Mouse (Mus musculus): ENCODE measurements around the gene Rxrb. TPM values are rescaled to one million over a fixed set of nuclear protein-coding genes. Genes with fewer than 3 reads are reported as not detected.

Gene Rxrb
- polyA plus RNA-seq, 2 experiments = 6.0 to 16.5 TPM

GRCm38 (mm10) chr17:34036647-34037046 lies 5.0 kb downstream of the Rxrb start:
- peaks cover 0 to 7% of the 10 kb centered on the region in 2 experiments; a peak in 2 of 4 replicates for H3K4me1 ChIP-seq (replicated peaks; ENCODE audit: control insufficient read depth in 2 of 2, insufficient read depth in 2 of 2, low read length in 1 of 2)
- ATAC-seq (ENCODE audit: insufficient read depth) = no peak
- peaks cover 6% of the 10 kb centered on the region for H3K27me3 ChIP-seq (ENCODE audit: control insufficient read depth, insufficient read depth, low read length)
- TF ChIP-seq EP300 (IDR thresholded peaks at IDR 0.05; ENCODE audit: low read depth) (no peak), CTCF (IDR thresholded peaks at IDR 0.05; ENCODE audit: low read depth) (no peak)
- H3K36me3 ChIP-seq (replicated peaks; ENCODE audit: control insufficient read depth, insufficient read depth, low read depth) = peaks cover 4% of the 10 kb centered on the region
- no peak overlapping the region for H3K9ac ChIP-seq (replicated peaks)
- WGBS (ENCODE audit: insufficient replicate concordance) = 79% methylated on average over 10 of the region's 10 CpGs
- H3K27ac ChIP-seq = no peak overlapping the region
- H3K9me3 ChIP-seq (ENCODE audit: control insufficient read depth, low read length) = no peaks in the 10 kb centered on the region
- no peak overlapping the region for H3K4me2 ChIP-seq (ENCODE audit: low read depth)
- H3K4me3 ChIP-seq (ENCODE audit: insufficient read depth in 1 of 2, low read depth in 2 of 2, low read length in 2 of 2) = no peak overlapping the region
- no peak for DNase-seq (ENCODE audit: low read depth in 3 of 3, low spot score in 3 of 3)

- Histone ChIP-seq H3K27me3 (ENCODE audit: control insufficient read depth, insufficient read depth, low read length) (peaks cover 6% of the 10 kb centered on the region), H3K27ac (no peak overlapping the region), H3K4me3 (ENCODE audit: insufficient read depth in 1 of 2, low read depth in 2 of 2, low read length in 2 of 2) (no peak overlapping the region), H3K9ac (replicated peaks) (no peak overlapping the region), H3K4me1 (replicated peaks; ENCODE audit: control insufficient read depth in 2 of 2, insufficient read depth in 2 of 2, low read length in 1 of 2) (peaks cover 0 to 7% of the 10 kb centered on the region in 2 experiments; a peak in 2 of 4 replicates), H3K36me3 (replicated peaks; ENCODE audit: control insufficient read depth, insufficient read depth, low read depth) (peaks cover 4% of the 10 kb centered on the region), H3K9me3 (ENCODE audit: control insufficient read depth, low read length) (no peaks in the 10 kb centered on the region), H3K4me2 (ENCODE audit: low read depth) (no peak overlapping the region)
- ATAC-seq (ENCODE audit: insufficient read depth) = no peak
- TF ChIP-seq CTCF (IDR thresholded peaks at IDR 0.05; ENCODE audit: low read depth) = no peak
- TF ChIP-seq EP300 (IDR thresholded peaks at IDR 0.05; ENCODE audit: low read depth) = no peak
- DNase-seq (ENCODE audit: low read depth in 3 of 3, low spot score in 3 of 3) = no peak
- WGBS (ENCODE audit: insufficient replicate concordance) = 86% methylated on average over 7 of the region's 7 CpGs
Measured at GRCm38 (mm10) chr17:34037241-34037640, 5.6 kb downstream of the Rxrb start.

GRCm38 (mm10) chr17:34038440-34038839 lies 6.8 kb downstream of the Rxrb start:
- no peak overlapping the region for H3K9ac ChIP-seq (replicated peaks)
- 38% methylated on average over 19 of the region's 21 CpGs for WGBS (ENCODE audit: insufficient replicate concordance)
- H3K4me1 ChIP-seq (replicated peaks; ENCODE audit: control insufficient read depth in 2 of 2, insufficient read depth in 2 of 2, low read length in 1 of 2) = no peaks in the 10 kb centered on the region; a peak in 1 of 4 replicates
- no peak for TF ChIP-seq EP300 (IDR thresholded peaks at IDR 0.05; ENCODE audit: low read depth)
- TF ChIP-seq CTCF (IDR thresholded peaks at IDR 0.05; ENCODE audit: low read depth) = no peak
- DNase-seq (ENCODE audit: low read depth in 3 of 3, low spot score in 3 of 3) = no peak
- H3K36me3 ChIP-seq (replicated peaks; ENCODE audit: control insufficient read depth, insufficient read depth, low read depth) = peaks cover 4% of the 10 kb centered on the region
- H3K9me3 ChIP-seq (ENCODE audit: control insufficient read depth, low read length) = no peaks in the 10 kb centered on the region
- H3K27ac ChIP-seq = no peak overlapping the region
- no peak for ATAC-seq (ENCODE audit: insufficient read depth)
- no peak overlapping the region for H3K4me3 ChIP-seq (ENCODE audit: insufficient read depth in 1 of 2, low read depth in 2 of 2, low read length in 2 of 2)
- H3K4me2 ChIP-seq (ENCODE audit: low read depth) = no peak overlapping the region
- peaks cover 6% of the 10 kb centered on the region for H3K27me3 ChIP-seq (ENCODE audit: control insufficient read depth, insufficient read depth, low read length)

GRCm38 (mm10) chr17:34038878-34039561 lies 7.4 kb downstream of the Rxrb start, which contains the start of gene Col11a2:
Gene Col11a2, plus strand, starts transcription at chr17:34039437.
- TF ChIP-seq EP300 (IDR thresholded peaks at IDR 0.05; ENCODE audit: low read depth) (no peak), CTCF (IDR thresholded peaks at IDR 0.05; ENCODE audit: low read depth) (no peak)
- 0 out of 2 replicates have a peak within 1 kb of the TSS, but pooled peaks have one; percentile 24 for H3K4me2 ChIP-seq (ENCODE audit: low read depth)
- H3K36me3 ChIP-seq (replicated peaks; ENCODE audit: control insufficient read depth, insufficient read depth, low read depth) = peaks cover 4% of the 10 kb centered on the region
- no peak within 1 kb of the TSS for H3K9ac ChIP-seq (replicated peaks)
- no peaks in the 10 kb centered on the region for H3K9me3 ChIP-seq (ENCODE audit: control insufficient read depth, low read length)
- no peak within 1 kb of the TSS for H3K27ac ChIP-seq
- H3K4me3 ChIP-seq (ENCODE audit: insufficient read depth in 1 of 2, low read depth in 2 of 2, low read length in 2 of 2) = no peak within 1 kb of the TSS
- ATAC-seq (ENCODE audit: insufficient read depth) = peak; percentile 24; the same call in 1 of the 2 replicates
- 12% methylated on average over 28 of the region's 28 CpGs for WGBS (ENCODE audit: insufficient replicate concordance)
- H3K4me1 ChIP-seq (replicated peaks; ENCODE audit: control insufficient read depth in 2 of 2, insufficient read depth in 2 of 2, low read length in 1 of 2) = no peaks in the 10 kb centered on the region; a peak in 1 of 4 replicates
- no peak for DNase-seq (ENCODE audit: low read depth in 3 of 3, low spot score in 3 of 3)
- H3K27me3 ChIP-seq (ENCODE audit: control insufficient read depth, insufficient read depth, low read length) = peaks cover 6% of the 10 kb centered on the region

DNA sequence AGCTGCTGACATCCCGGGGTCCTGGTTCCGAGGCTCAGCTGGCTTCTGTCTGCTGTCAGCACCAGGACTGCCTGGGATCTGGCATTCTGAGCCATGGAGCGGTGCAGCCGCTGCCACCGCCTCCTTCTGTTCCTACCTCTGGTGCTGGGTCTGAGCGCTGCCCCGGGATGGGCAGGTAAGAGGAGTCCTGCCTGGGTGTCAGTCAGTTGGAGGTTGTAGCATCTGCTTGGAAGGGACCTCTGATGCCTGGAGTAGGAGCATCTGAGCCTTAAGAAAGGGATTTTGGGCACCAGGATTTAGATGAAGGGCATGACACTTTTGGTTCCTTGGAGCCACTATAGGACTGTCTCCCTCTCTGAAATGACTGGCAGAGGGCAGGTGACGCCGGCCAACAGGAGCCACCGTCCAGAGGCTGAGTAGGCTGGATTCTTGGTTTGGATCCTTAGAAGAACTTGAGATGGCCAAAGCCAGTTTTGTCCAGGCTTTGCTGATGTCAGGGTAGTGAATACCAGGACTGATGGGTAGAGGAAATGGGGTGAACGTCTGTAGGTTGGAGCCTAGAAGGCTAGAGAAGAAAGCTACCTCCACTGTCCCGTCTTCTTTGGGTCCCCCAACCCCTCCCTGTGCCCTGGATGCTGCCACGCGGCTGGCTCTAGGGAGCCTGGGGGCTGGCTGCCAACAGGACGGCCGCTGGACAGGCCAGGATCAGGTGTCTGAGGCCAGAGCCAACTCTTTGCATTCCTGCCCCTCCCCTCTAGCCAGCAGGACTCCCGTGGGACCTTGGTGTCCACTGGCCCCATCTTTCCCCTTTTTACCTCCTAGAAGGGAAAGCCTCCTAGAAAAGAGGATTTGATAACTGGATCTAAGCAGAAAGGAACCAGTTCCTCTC lies 8.2 kb downstream of the Rxrb start:
- Histone ChIP-seq H3K4me2 (ENCODE audit: low read depth) (no peak overlapping the region), H3K4me3 (ENCODE audit: insufficient read depth in 1 of 2, low read depth in 2 of 2, low read length in 2 of 2) (no peak overlapping the region), H3K4me1 (replicated peaks; ENCODE audit: control insufficient read depth in 2 of 2, insufficient read depth in 2 of 2, low read length in 1 of 2) (no peaks in the 10 kb centered on the region; a peak in 1 of 4 replicates), H3K9ac (replicated peaks) (no peak overlapping the region), H3K9me3 (ENCODE audit: control insufficient read depth, low read length) (no peaks in the 10 kb centered on the region), H3K27ac (no peak overlapping the region), H3K27me3 (ENCODE audit: control insufficient read depth, insufficient read depth, low read length) (peaks cover 6% of the 10 kb centered on the region), H3K36me3 (replicated peaks; ENCODE audit: control insufficient read depth, insufficient read depth, low read depth) (peaks cover 4% of the 10 kb centered on the region)
- no peak for DNase-seq (ENCODE audit: low read depth in 3 of 3, low spot score in 3 of 3)
- WGBS (ENCODE audit: insufficient replicate concordance) = 32% methylated on average over 17 of the region's 17 CpGs
- ATAC-seq (ENCODE audit: insufficient read depth) = no peak
- no peak for TF ChIP-seq EP300 (IDR thresholded peaks at IDR 0.05; ENCODE audit: low read depth)
- TF ChIP-seq CTCF (IDR thresholded peaks at IDR 0.05; ENCODE audit: low read depth) = no peak

Measured in liver, embryonic 14.5 days (tissue).